Mouse (Mus musculus) kidney, embryonic 15.5 days (tissue): ENCODE data around the gene Dnajc1. TPM values are rescaled to one million over a fixed set of nuclear protein-coding genes. Genes with fewer than 3 reads are reported as not detected.

Source experiments
- ATAC-seq: fragments of 200-750 bp; cut with Nextera tagmentation; replicated peaks from 2 replicates; pipeline ENCODE4 v1.8.0; 2017; ENCODE audit warnings: moderate TSS enrichment; ENCODE audit not compliant: low FRiP score
- H3K27ac ChIP-seq: fragments of 300-500 bp; sonication (generic); 2 replicates; pipeline ENCODE4 v1.5.1; 2015; ENCODE audit warnings: mild to moderate bottlenecking, inconsistent platforms
- H3K27me3 ChIP-seq: fragments of 300-500 bp; sonication (generic); 2 replicates; pipeline ENCODE4 v1.6.1; 2015; ENCODE audit warnings: inconsistent platforms
- H3K36me3 ChIP-seq: fragments of 300-500 bp; sonication (generic); 2 replicates; pipeline ENCODE4 v1.6.1; 2015; ENCODE audit warnings: inconsistent platforms
- H3K4me1 ChIP-seq: fragments of 300-500 bp; sonication (generic); 2 replicates; pipeline ENCODE4 v1.6.1; 2015; ENCODE audit warnings: inconsistent platforms
- H3K4me2 ChIP-seq: fragments of 300-500 bp; sonication (generic); 2 replicates; pipeline ENCODE4 v1.6.1; 2015; ENCODE audit warnings: moderate library complexity, mild to moderate bottlenecking, inconsistent platforms
- H3K4me3 ChIP-seq: fragments of 300-500 bp; sonication (generic); replicated peaks from 2 replicates; pipeline ENCODE4 v1.5.1; 2015; ENCODE audit warnings: mild to moderate bottlenecking, inconsistent platforms
- H3K9ac ChIP-seq: fragments of 300-500 bp; sonication (generic); 2 replicates; pipeline ENCODE4 v1.6.1; 2015; ENCODE audit warnings: mild to moderate bottlenecking, inconsistent platforms
- H3K9me3 ChIP-seq: fragments of 300-500 bp; sonication (generic); replicated peaks from 2 replicates; pipeline ENCODE4 v1.6.1; 2016; ENCODE audit warnings: inconsistent platforms
- WGBS: fragments of 180-500 bp; shearing (Covaris S2); methylation state at CpG from one replicate; pipeline ENCODE4 v1.1.7; 2015; ENCODE audit warnings: mixed read lengths; 5-methylcytosine and 5-hydroxymethylcytosine counted together
- polyA plus RNA-seq: library from polyadenylated mRNA; unstranded; fragments of >200 nt; fragmentation: Nextera tagmentation; extraction: Ambion mirVana; gene quantifications from 2 replicates; pipeline ENCODE4 v1.2.1, GENCODE M21; 2015

Gene Dnajc1
- polyA plus RNA-seq, 1 experiment from 2014 or later = 37.6 TPM

GRCm38 (mm10) chr2:18355293-18355692 is 37.3 kb downstream of the Dnajc1 start:
- ATAC-seq = no peak
- no peak overlapping the region for H3K4me3 ChIP-seq
- H3K4me1 ChIP-seq = no peaks in the 10 kb centered on the region
- no peak overlapping the region for H3K9ac ChIP-seq
- no peak overlapping the region for H3K27ac ChIP-seq
- H3K9me3 ChIP-seq = no peaks in the 10 kb centered on the region
- H3K36me3 ChIP-seq = peaks cover 5% of the 10 kb centered on the region; the same call in 1 of the 2 replicates
- H3K27me3 ChIP-seq = no peaks in the 10 kb centered on the region
- no peak overlapping the region for H3K4me2 ChIP-seq

GRCm38 (mm10) chr2:18352620-18353019 is 40.0 kb downstream of the Dnajc1 start:
- Histone ChIP-seq H3K4me1 (no peaks in the 10 kb centered on the region), H3K4me3 (no peak overlapping the region), H3K27ac (no peak overlapping the region), H3K9me3 (no peaks in the 10 kb centered on the region), H3K36me3 (peaks cover 5% of the 10 kb centered on the region; the same call in 1 of the 2 replicates), H3K9ac (no peak overlapping the region), H3K27me3 (no peaks in the 10 kb centered on the region), H3K4me2 (no peak overlapping the region)
- no peak for ATAC-seq
- 84% methylated on average over 2 of the region's 2 CpGs for WGBS

- Histone ChIP-seq H3K27me3 (no peaks in the 10 kb centered on the region), H3K4me3 (no peak overlapping the region), H3K36me3 (no peaks in the 10 kb centered on the region), H3K4me2 (no peak overlapping the region), H3K9ac (no peak overlapping the region), H3K9me3 (no peaks in the 10 kb centered on the region), H3K27ac (no peak overlapping the region), H3K4me1 (no peaks in the 10 kb centered on the region)
- 54% methylated on average over 2 of the region's 2 CpGs for WGBS
- ATAC-seq = no peak
Observed at GRCm38 (mm10) chr2:18343464-18343863, 49.2 kb downstream of the Dnajc1 start.

- no peaks in the 10 kb centered on the region for H3K4me1 ChIP-seq
- 82% methylated on average over 2 of the region's 2 CpGs for WGBS
- H3K4me3 ChIP-seq = no peak overlapping the region
- H3K9me3 ChIP-seq = 0 out of 2 replicates have a peak, but pooled peaks cover 5% of the 10 kb centered on the region
- no peak for ATAC-seq
- H3K9ac ChIP-seq = no peak overlapping the region
- peaks cover 11% of the 10 kb centered on the region; the same call in 1 of the 2 replicates for H3K36me3 ChIP-seq
- H3K4me2 ChIP-seq = no peak overlapping the region
- no peaks in the 10 kb centered on the region for H3K27me3 ChIP-seq
- H3K27ac ChIP-seq = no peak overlapping the region
Observed at GRCm38 (mm10) chr2:18318671-18319070, 74.0 kb downstream of the Dnajc1 start.

GRCm38 (mm10) chr2:18317503-18318281 is 74.9 kb downstream of the Dnajc1 start:
- Histone ChIP-seq H3K9me3 (0 out of 2 replicates have a peak, but pooled peaks cover 5% of the 10 kb centered on the region), H3K4me2 (no peak overlapping the region), H3K9ac (no peak overlapping the region), H3K27ac (no peak overlapping the region), H3K4me1 (no peaks in the 10 kb centered on the region), H3K4me3 (no peak overlapping the region), H3K27me3 (no peaks in the 10 kb centered on the region), H3K36me3 (peaks cover 11% of the 10 kb centered on the region; the same call in 1 of the 2 replicates)
- 77% methylated on average over 7 of the region's 7 CpGs for WGBS
- no peak for ATAC-seq

- WGBS = 53% methylated on average over 2 of the region's 2 CpGs
- Histone ChIP-seq H3K4me2 (no peak overlapping the region), H3K27ac (no peak overlapping the region), H3K36me3 (peaks cover 7% of the 10 kb centered on the region; the same call in 1 of the 2 replicates), H3K4me1 (no peaks in the 10 kb centered on the region), H3K27me3 (no peaks in the 10 kb centered on the region), H3K4me3 (no peak overlapping the region), H3K9ac (no peak overlapping the region), H3K9me3 (0 out of 2 replicates have a peak, but pooled peaks cover 5% of the 10 kb centered on the region)
- no peak for ATAC-seq
Observed at GRCm38 (mm10) chr2:18316909-18317308, 75.7 kb downstream of the Dnajc1 start.

GRCm38 (mm10) chr2:18310261-18311104 is 82.1 kb downstream of the Dnajc1 start:
- Histone ChIP-seq H3K4me2 (no peak overlapping the region), H3K9ac (no peak overlapping the region), H3K4me1 (no peaks in the 10 kb centered on the region), H3K27me3 (no peaks in the 10 kb centered on the region), H3K9me3 (no peaks in the 10 kb centered on the region), H3K27ac (no peak overlapping the region), H3K4me3 (no peak overlapping the region), H3K36me3 (no peaks in the 10 kb centered on the region)
- 89% methylated on average over 4 of the region's 4 CpGs for WGBS
- no peak for ATAC-seq

- no peak for ATAC-seq
- H3K4me1 ChIP-seq = no peaks in the 10 kb centered on the region
- H3K9ac ChIP-seq = no peak overlapping the region
- H3K27ac ChIP-seq = no peak overlapping the region
- no peaks in the 10 kb centered on the region for H3K36me3 ChIP-seq
- no peak overlapping the region for H3K4me2 ChIP-seq
- no peak overlapping the region for H3K4me3 ChIP-seq
- WGBS = 70% methylated on average over 7 of the region's 7 CpGs
- no peaks in the 10 kb centered on the region for H3K9me3 ChIP-seq
- no peaks in the 10 kb centered on the region for H3K27me3 ChIP-seq
Observed at GRCm38 (mm10) chr2:18307440-18308305, 85.0 kb downstream of the Dnajc1 start.

- WGBS = 88% methylated on average over 3 of the region's 3 CpGs
- H3K9me3 ChIP-seq = no peaks in the 10 kb centered on the region
- no peaks in the 10 kb centered on the region for H3K4me1 ChIP-seq
- no peak overlapping the region for H3K9ac ChIP-seq
- no peak overlapping the region for H3K4me2 ChIP-seq
- ATAC-seq = no peak
- peaks cover 19% of the 10 kb centered on the region for H3K36me3 ChIP-seq
- no peak overlapping the region for H3K4me3 ChIP-seq
- no peaks in the 10 kb centered on the region for H3K27me3 ChIP-seq
- no peak overlapping the region for H3K27ac ChIP-seq
Observed at GRCm38 (mm10) chr2:18300949-18301348, 91.7 kb downstream of the Dnajc1 start.

- Histone ChIP-seq H3K4me1 (no peaks in the 10 kb centered on the region), H3K9me3 (0 out of 2 replicates have a peak, but pooled peaks cover under 1% of the 10 kb centered on the region), H3K4me3 (no peak overlapping the region), H3K27me3 (no peaks in the 10 kb centered on the region), H3K36me3 (peaks cover 14% of the 10 kb centered on the region), H3K9ac (no peak overlapping the region), H3K27ac (no peak overlapping the region), H3K4me2 (no peak overlapping the region)
- WGBS = 97% methylated on average over 6 of the region's 6 CpGs
- no peak for ATAC-seq
Observed at GRCm38 (mm10) chr2:18285175-18285574, 107.5 kb downstream of the Dnajc1 start.

GRCm38 (mm10) chr2:18265736-18266135 is 126.9 kb downstream of the Dnajc1 start:
- no peak overlapping the region for H3K9ac ChIP-seq
- H3K36me3 ChIP-seq = peaks cover 7% of the 10 kb centered on the region; the same call in 1 of the 2 replicates
- no peaks in the 10 kb centered on the region for H3K27me3 ChIP-seq
- H3K27ac ChIP-seq = no peak overlapping the region
- no peaks in the 10 kb centered on the region for H3K4me1 ChIP-seq
- H3K4me2 ChIP-seq = no peak overlapping the region
- H3K9me3 ChIP-seq = no peaks in the 10 kb centered on the region
- WGBS = 95% methylated on average over 1 of the region's 1 CpGs
- H3K4me3 ChIP-seq = no peak overlapping the region
- ATAC-seq = no peak
